Mouse (Mus musculus): ENCODE data around the gene B630019K06Rik. TPM values are rescaled to one million over a fixed set of nuclear protein-coding genes. Genes with fewer than 3 reads are reported as not detected.
"Not testable (repeated sequence)": the region's sequence is repeated elsewhere in the genome, so short reads cannot be mapped to it uniquely, and the experiment has no call there.

Gene B630019K06Rik
- total RNA-seq (2014; fragmentation: Nextera tagmentation), result 1.8 and 2.1 TPM in 2 replicates
- total RNA-seq (2017), result 0.26 and 0.39 TPM in 2 replicates

- peak; percentile 84 for ATAC-seq (replicated peaks; ENCODE audit: poor library complexity, severe bottlenecking)
Measured at GRCm38 (mm10) chrX:8892343-8893155, at the start of gene B630019K06Rik. Gene B630019K06Rik, plus strand, starts transcription at chrX:8892382.

GRCm38 (mm10) chrX:8843694-8844093, 48.5 kb upstream of the B630019K06Rik start, which contains the start of gene Gm6592:
Gene Gm6592, plus strand, starts transcription at chrX:8843994.
- ATAC-seq (replicated peaks; ENCODE audit: poor library complexity, severe bottlenecking), result no peak

- no peak for ATAC-seq (replicated peaks; ENCODE audit: poor library complexity, severe bottlenecking)
Measured at GRCm38 (mm10) chrX:8852486-8852885, 39.7 kb upstream of the B630019K06Rik start.

DNA sequence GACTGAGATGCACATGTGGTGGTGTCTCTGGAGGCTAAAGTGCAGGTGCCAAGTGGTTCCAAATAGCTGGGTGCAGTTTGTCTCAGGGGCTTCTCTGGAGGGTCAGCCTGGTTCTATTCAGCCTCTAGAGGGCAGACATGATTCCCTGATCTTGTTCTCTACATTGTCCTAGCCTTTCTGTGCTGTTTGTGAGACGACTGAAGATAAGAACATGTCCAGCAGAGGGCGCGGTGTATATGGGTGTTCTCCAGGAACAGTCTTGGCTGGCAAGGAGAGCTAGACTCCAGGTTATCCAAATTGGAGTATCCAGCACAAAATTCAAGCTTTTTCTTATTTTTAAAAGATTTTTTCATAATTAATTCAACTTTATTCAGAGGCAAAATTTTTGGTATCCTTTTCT, 27.9 kb upstream of the B630019K06Rik start:
- peak; percentile 81 for ATAC-seq (replicated peaks; ENCODE audit: poor library complexity, severe bottlenecking)

DNA sequence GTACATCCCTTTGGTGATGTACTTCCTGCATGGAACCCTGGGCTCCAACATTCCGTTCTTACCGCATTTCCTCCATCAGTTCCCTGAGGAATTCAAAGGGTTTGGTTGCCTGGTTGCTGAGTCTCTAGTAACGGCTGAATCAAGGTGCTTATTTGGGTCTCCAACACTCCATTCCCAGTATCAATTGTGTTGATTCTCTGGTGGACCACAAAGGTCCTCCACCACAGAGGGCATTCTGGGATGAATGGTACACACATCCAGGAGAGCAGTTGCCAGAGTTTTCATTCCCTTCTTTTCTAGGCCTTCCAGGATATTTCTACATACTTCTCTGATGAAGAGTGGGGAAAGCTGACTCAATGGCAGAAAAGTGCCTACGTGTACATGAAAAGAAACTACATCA, 18.2 kb upstream of the B630019K06Rik start, which contains the start of gene Gm5751:
Gene Gm5751 (plus strand): TSS at position 301 of the 400 bp plus-strand sequence.
- not testable (repeated sequence) for ATAC-seq (replicated peaks; ENCODE audit: poor library complexity, severe bottlenecking)

DNA sequence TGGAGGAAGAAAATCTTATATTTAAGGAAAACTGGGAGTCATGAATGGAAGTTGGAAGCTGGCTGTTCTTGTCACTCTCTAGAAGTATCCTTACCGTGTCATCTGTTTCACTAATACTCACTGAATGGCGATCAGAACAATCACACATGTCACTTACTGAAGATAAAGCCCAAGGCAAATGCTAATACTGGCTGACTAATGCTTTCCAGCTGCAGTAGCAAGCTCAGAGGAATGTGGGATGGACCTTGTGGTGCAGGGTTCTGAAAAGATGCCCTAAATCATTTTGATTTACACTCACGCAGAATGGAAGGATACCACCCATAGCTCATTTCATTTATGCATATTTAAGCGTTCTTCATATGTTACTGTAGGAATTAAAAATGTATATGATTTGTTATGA, 7.8 kb upstream of the B630019K06Rik start:
- no peak for ATAC-seq (replicated peaks; ENCODE audit: poor library complexity, severe bottlenecking)

GRCm38 (mm10) chrX:8891975-8892342, 223 bp upstream of the B630019K06Rik start:
- ATAC-seq (replicated peaks; ENCODE audit: poor library complexity, severe bottlenecking), result no peak

DNA sequence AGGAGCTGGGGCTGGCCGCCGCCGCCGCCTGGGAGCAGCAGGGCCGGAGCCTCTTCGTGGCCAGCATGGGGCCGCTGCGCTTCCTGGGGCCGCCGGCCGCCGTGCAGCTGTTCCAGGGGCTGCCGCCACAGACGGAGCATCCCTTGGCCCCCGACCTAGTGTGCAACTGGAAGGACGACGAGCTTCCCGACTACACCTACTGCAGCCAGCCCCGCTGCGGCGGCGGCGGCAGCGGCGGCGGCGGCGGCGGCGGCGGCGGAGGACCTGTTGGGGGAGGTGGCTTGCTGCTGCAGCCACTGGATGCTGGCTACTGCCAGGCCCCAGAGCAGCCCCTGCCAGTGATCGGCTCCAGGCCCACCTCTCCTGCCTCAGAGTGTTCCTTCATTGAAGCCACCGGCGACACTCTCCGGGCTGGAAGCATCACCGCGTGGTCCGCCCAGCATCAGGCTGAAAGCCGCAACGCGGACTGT, 1.0 kb downstream of the B630019K06Rik start:
- ATAC-seq (replicated peaks; ENCODE audit: poor library complexity, severe bottlenecking), result peak; percentile 25

GRCm38 (mm10) chrX:8900823-8901222, 8.6 kb downstream of the B630019K06Rik start:
- ATAC-seq (replicated peaks; ENCODE audit: poor library complexity, severe bottlenecking), result peak; percentile 62

- no peak for ATAC-seq (replicated peaks; ENCODE audit: poor library complexity, severe bottlenecking)
Measured at GRCm38 (mm10) chrX:8901906-8902472, 9.8 kb downstream of the B630019K06Rik start.

- no peak for ATAC-seq (replicated peaks; ENCODE audit: poor library complexity, severe bottlenecking)
Measured at GRCm38 (mm10) chrX:8921080-8921479, 28.9 kb downstream of the B630019K06Rik start.

GRCm38 (mm10) chrX:8921813-8922607, 29.8 kb downstream of the B630019K06Rik start:
- ATAC-seq (replicated peaks; ENCODE audit: poor library complexity, severe bottlenecking), result peak; percentile 63; the same call in 1 of the 2 replicates

GRCm38 (mm10) chrX:8927308-8927707, 35.1 kb downstream of the B630019K06Rik start:
- ATAC-seq (replicated peaks; ENCODE audit: poor library complexity, severe bottlenecking), result no peak

GRCm38 (mm10) chrX:8944041-8944440, 51.9 kb downstream of the B630019K06Rik start:
- ATAC-seq (replicated peaks; ENCODE audit: poor library complexity, severe bottlenecking), result no peak

Other genes starting within 250 kb of the B630019K06Rik start
- gene Ssxb8, start 201.5 kb upstream of the B630019K06Rik start, total RNA-seq (2014; fragmentation: Nextera tagmentation), result not detected in 2 replicates
- gene Ssxb8, start 201.5 kb upstream of the B630019K06Rik start, total RNA-seq (2017), result not detected in 2 replicates
- gene Ssx9, start 143.9 kb upstream of the B630019K06Rik start, total RNA-seq (2014; fragmentation: Nextera tagmentation), result not detected in 2 replicates
- not detected in 2 replicates for gene Ssx9, start 143.9 kb upstream of the B630019K06Rik start, total RNA-seq (2017)
- gene Ssxb5, start 88.7 kb upstream of the B630019K06Rik start, total RNA-seq (2014; fragmentation: Nextera tagmentation), result not detected in 2 replicates
- not detected in 2 replicates for gene Ssxb5, start 88.7 kb upstream of the B630019K06Rik start, total RNA-seq (2017)
- gene Gm6592, start 48.4 kb upstream of the B630019K06Rik start, total RNA-seq (2014; fragmentation: Nextera tagmentation), result not detected in 2 replicates
- not detected in 2 replicates for gene Gm6592, start 48.4 kb upstream of the B630019K06Rik start, total RNA-seq (2017)
- gene Gm5751, start 18.1 kb upstream of the B630019K06Rik start, total RNA-seq (2014; fragmentation: Nextera tagmentation), result not detected in 2 replicates
- gene Gm5751, start 18.1 kb upstream of the B630019K06Rik start, total RNA-seq (2017), result not detected in 2 replicates
- gene Fthl17b, start 70.6 kb downstream of the B630019K06Rik start, total RNA-seq (2014; fragmentation: Nextera tagmentation), result not detected in 2 replicates
- not detected in 2 replicates for gene Fthl17b, start 70.6 kb downstream of the B630019K06Rik start, total RNA-seq (2017)
- gene Fthl17c, start 84.2 kb downstream of the B630019K06Rik start, total RNA-seq (2014; fragmentation: Nextera tagmentation), result not detected in 2 replicates
- gene Fthl17c, start 84.2 kb downstream of the B630019K06Rik start, total RNA-seq (2017), result not detected in 2 replicates
- gene Fthl17d, start 94.4 kb downstream of the B630019K06Rik start, total RNA-seq (2014; fragmentation: Nextera tagmentation), result not detected in 2 replicates
- not detected in 2 replicates for gene Fthl17d, start 94.4 kb downstream of the B630019K06Rik start, total RNA-seq (2017)
- not detected in 2 replicates for gene Fthl17e, start 141.1 kb downstream of the B630019K06Rik start, total RNA-seq (2014; fragmentation: Nextera tagmentation)
- not detected in 2 replicates for gene Fthl17e, start 141.1 kb downstream of the B630019K06Rik start, total RNA-seq (2017)
- gene Fthl17f, start 170.6 kb downstream of the B630019K06Rik start, total RNA-seq (2014; fragmentation: Nextera tagmentation), result not detected in 2 replicates
- gene Fthl17f, start 170.6 kb downstream of the B630019K06Rik start, total RNA-seq (2017), result not detected in 2 replicates
- gene 4930402K13Rik, start 212.2 kb downstream of the B630019K06Rik start, total RNA-seq (2014; fragmentation: Nextera tagmentation), result not detected in 2 replicates
- gene 4930402K13Rik, start 212.2 kb downstream of the B630019K06Rik start, total RNA-seq (2017), result not detected in 2 replicates

Measured in granulocyte monocyte progenitor cell, adult 5-6 weeks (primary cell).